Mouse (Mus musculus) yolk sac, embryonic 10.5 days (tissue): ENCODE results near the gene Stard5.

Source experiments
- DNase-seq: peaks from one replicate; pipeline ENCODE4 v3.0.0-alpha.2; 2017; ENCODE audit warnings: low spot score

The Stard5 gene

DNA sequence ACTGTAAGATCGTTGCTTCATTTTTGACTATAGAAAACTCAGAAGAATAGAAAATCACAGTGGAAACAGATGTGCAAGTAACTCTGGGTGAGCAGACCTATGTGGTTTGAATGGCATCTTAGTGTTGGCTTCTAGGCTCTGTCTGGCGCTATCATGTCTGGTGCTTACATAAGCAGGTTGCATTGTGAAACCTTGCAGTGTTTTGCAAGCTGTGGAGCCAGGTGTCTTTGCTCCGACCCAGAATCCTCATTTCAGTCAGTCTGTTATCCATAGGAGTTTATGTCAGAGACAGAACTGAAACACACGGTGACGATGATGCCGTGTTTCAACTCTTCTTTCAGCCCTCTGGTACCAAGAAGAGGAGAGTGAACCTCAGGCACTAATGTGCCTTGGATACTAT is 2.1 kb downstream of the Stard5 start:
- peak; percentile 32 for DNase-seq

DNA sequence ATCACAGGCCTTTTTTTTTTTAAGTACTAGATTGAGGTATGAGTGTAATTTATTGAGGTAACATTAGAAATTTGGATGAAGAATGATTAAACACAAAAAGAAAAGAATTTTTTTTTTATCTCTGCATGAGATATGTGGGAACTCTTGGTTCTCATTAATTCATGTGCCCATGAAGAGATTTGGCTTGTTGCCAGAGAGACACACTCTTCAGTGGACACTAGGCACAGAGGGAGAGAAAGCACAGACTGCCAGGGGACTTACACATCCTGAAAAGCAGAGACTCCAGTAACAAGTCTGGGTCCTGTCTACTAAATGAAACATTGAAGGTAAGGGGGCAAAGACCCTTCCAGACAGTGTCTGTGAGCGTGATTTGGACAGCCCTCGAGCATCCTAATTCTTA is 4.0 kb downstream of the Stard5 start:
- no peak for DNase-seq

DNA sequence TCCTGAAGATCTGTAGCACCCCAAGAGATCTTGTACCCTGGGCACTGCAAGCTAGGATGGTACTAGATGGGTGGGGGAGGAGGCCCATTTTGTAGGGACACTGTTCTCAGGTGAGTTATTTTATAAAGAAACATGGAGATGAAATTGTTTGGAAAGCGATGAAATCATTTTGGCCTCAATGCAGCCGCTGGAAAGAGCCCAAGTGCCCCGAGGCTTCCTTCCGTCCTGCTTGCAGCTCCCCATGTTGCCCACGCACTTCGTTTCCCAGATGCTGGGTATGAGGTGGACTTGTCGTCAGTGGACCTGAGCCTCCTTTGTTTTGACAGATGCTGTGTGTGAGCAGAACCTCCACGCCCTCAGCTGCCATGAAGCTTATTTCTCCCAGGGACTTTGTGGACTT is 4.7 kb downstream of the Stard5 start:
- no peak for DNase-seq

DNA sequence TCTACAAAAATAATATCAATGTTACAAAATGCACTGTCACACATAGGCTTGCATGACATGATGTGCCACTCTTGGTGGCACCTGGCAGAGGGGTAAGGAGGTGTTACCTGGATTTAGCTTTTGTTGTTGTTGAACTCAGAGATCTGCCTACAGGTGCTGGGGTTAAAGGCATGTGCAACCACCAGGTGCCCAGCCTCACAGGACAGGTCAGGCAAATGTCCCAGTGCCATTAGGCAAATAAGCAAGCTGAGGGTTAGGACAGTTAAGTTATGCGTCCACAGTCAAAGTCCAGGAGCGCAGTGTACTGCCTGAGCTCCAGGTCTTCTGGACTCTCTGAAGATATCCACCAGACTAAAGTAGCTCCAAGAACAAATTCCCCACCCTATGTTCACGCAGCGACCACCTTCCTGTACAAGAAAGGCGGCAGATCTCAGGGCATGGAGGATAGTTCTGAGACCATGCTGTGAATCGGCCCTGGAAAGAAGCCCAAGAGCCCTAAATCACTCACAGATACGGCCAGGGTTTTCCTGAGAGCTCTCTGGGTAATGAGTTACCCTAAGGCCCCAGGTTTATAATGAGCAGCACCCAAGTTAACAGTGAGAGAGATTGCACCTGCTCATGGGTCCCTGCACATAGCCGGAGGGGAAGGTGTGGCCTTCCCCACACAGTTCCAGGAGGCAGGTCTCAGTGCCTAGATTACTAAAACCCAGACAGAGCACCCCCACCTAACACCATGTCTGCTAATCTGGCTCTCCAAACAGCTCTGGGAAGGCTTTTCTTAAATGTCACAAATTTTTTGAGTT is 6.2 kb downstream of the Stard5 start:
- peak; percentile 24 for DNase-seq

DNA sequence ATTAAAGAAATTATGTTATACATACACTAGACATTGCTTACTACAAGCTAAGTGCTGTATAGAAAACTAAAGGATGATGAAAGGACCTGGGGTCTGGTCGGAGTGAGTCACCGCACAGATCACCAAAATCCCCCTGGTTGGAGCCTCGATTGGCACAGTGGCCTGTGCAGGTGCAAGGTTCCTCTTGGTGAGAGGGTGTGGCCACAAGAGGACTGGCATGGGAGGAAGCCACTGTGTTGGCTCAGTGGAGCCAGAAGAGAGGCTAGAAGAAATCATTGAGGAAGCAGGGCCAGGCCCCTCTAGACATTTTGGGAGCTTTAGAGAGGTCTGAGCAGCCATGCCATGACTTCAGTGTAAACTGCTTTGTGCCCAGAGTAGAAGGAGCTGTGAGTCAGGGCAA is 7.3 kb downstream of the Stard5 start:
- DNase-seq: no peak

DNA sequence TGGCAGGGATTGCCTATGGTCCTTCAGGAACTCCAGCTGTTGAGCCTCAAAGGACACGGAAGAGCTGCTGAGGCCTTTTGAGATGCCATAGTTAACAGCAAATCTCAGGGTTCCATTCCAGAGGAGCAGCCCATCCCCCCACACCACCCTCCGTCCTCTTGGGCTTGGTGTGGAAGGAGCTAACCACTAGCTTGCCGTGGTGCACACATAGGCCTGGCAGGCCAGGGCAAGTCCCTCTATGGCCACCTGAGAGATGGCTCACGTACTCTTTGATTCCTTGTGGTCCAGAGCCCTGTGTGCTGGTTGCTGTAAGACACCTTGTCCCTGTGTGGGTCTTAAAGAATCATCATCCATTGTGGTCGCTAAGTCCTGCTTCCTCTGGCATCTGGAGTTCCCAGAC is 8.8 kb downstream of the Stard5 start:
- no peak for DNase-seq

DNA sequence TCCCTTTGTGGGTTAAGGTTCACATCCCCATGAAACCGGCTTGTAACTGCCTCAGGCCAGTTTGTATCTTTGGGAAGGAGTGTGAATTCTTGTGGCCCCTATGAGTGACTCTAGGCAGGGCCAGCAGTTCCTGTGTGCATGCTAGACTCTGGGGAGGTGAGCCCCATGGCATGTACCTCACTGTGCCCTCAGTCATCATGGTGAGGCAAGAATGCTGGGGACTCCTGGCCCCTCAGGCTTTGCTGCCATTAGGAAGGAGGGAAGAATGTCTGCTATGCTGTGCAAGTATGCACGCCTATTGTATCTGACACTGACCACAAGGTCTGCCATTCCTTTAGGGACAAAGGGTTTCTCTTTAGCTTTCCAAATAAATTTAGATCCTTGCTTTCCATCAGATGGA is 9.4 kb downstream of the Stard5 start:
- DNase-seq: no peak

DNA sequence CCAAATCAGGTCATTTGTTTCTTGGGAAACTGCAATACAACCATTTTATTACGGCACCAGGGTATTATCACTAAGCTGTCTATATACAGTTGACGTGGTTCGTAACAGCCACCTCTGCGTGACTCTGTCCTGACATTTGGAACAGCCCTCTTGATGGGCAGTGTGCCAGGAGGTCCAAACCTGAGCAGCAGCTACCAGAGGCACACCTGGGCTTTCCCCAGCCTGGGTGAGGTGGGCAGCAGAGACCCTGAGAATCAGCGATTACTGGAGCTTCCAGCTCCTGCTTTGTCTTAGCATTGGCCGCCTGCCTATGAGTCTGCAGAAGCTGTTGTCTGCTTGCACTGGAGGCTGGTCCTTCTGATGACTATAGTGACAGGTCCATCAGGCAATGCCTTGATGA is 11.8 kb downstream of the Stard5 start:
- no peak for DNase-seq

DNA sequence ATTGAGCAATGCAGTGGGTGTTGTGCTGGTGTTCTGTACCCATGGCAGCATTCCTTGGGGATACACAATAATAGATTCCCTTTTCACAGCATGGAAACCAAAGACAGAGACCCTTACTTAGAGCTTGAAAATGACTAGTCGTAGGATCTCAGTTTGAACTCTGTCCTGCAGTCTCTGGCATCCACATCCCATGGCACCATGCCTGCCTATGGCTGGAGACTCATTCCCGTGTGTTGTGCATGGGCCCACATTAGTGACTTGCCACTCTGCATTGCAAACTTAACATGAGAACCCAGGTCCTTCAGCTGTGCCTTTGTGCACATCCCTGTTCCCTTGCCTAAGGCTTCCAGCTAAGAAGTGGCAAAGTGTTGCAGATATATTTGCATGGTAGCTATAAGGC is 13.0 kb downstream of the Stard5 start:
- no peak for DNase-seq

DNA sequence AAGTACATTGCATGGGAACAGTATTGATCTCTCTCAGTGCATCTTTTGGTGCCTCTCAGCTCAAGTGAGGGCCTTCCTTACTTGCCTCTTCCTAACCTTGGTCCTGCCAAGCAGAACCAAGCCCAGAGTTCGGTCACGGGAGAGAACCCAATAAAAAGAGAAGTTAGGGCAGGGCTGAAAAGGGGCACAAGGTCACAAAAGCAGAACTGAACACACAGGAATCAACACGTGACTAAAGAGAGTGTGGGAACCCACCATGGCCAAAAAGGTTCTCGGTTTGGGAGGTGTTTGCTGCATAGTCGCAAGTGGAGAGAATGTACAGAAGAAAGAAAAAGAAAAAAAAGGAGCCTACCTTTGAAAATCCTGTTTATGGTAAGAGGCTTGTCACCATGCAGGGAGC is 13.7 kb downstream of the Stard5 start:
- DNase-seq: no peak

DNA sequence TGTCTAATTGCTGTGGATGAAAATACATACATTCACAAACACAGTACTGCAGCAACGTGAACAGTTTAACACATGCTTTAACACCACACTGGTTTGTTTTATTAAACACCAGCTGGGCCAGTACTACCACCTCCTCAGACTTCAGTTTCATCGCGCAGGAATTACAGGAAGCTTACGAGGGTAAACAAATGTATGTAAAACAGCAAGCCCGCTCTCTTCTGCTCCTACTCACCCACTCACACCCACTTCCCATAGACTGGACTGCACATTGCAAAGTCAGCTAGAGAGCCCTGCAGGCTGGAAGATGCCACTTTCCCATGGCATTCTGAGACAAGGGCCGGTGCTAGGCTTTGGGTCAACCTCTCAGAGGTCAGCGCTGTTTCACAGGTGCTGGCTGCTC is 17.0 kb downstream of the Stard5 start:
- no peak for DNase-seq

DNA sequence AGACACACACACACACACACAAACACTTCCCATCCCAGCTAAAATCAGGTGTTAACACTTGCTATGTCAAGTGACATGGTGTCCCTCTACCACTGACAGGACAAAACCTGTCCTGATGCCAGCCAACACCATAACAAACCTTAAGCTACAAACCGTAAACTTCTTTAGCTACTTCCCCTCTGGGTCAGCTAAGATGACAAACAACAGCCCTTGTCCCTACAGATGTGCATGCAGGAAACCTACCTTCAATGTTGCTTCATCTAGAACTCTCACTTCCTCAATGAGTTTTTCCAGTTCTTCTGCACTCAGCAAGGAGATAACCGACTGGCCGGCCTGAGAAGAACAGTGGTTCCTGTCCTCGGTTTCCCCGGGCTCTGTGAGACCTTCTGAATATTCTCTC is 18.9 kb downstream of the Stard5 start:
- DNase-seq: no peak

DNA sequence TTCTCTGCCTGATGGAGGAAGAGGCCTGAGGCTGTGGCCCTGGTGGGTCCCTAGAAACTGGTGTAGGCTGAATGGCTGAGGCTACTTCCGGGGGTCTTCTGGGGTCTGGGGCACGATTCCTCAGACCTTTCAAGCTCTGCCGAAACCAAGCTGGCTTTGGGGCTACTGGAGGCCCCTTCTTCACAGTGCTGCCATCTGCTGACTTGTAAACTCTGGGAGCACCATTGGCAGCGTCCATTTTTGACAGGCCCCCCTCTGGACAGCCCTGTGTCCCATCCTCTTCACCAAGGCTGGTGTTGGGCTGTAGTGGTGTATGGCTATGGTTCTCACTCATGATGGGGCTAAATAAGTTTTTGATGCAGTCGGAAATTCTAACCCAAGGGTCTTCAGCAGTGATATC is 20.7 kb downstream of the Stard5 start:
- DNase-seq: no peak

DNA sequence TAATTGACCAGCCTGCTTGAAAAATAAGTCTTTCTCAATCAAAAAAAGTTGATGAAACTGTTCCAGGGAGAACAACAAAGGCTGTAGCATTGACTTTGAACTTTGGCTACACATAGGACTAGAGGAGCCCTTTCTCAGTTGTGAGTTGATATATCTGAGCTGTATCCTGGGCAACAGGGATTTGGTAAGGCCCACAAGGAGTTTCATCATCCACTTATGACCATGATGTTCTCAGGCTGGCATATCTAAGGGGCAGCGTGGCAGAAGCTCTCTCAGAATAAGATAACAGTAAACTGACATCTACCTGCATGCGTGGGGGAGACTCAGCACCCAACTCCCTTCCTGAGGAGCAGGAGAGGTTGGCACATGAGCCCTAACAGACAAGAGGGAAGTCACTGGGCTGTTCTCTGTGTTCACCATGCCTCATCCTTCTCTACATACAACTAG is 21.9 kb downstream of the Stard5 start:
- DNase-seq: no peak

DNA sequence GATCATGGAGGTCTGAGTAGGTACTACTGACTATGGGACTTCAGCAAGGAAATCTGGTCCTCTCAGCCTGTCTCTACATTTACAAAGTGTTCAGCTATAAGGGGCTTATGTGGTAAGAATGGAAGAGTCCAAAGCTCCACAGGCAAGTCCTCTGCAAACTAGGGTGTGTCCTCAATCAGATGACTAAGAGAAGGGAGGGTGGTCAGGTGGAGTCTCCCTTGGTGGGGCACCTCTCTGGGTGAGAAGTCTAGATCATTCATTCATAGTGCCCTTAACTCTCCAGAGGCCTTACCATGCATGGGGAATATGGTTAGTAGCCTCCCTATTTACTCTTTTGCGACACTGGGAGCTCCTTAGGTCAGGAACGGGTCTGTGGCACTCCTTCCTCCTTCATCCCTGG is 22.4 kb downstream of the Stard5 start:
- no peak for DNase-seq

DNA sequence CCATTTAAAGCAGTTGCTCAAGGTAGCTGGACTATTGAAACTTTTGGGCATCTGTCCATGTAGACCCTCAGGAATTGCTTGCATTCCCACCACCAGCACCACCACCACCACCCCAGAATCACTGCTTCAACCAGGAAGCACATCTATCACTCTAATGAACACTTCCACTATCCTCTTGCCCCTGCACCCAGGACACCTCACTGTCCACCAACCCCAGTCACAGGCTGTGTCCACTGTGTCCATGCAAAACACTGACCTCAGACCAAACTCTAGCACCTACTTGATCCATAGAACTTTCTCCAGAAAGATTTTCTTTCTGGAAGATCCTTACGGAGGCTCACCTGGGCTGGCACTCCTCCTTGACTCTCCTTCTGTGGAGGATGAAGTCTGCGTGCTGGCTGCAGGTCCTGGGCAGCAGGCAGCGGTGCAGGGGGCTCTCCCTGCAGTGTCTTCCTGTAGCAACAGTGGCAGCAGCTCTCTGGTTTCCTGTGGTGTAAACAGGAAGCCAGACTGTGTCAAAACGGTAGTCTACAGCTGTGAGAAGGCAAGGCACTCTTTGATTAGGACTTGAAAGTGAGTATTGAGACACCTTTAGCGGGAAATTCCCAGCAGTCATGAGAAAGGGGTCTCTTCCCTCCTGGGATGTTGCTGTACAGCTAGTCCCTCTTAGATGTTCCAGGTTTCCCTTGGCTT is 23.3 kb downstream of the Stard5 start:
- no peak for DNase-seq

DNA sequence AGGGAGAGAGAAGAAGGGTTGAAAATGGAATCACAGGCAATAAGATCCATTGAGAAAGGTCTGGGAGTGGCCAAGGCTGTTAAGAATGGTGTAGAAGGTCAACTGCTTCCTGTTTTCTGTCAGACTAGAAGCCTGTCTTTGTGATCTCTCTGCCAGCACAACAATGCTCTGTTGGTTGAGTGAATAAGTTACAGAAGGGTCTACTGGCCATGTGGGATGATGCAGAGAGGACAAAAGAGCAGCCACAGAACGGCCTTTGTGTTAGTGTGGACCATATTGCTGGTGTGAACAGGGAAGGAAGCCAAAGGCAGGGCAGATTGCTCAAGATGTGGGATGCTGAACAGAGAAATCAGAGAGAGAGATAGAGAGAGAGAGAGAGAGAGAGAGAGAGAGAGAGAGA is 27.0 kb downstream of the Stard5 start:
- DNase-seq: no peak

DNA sequence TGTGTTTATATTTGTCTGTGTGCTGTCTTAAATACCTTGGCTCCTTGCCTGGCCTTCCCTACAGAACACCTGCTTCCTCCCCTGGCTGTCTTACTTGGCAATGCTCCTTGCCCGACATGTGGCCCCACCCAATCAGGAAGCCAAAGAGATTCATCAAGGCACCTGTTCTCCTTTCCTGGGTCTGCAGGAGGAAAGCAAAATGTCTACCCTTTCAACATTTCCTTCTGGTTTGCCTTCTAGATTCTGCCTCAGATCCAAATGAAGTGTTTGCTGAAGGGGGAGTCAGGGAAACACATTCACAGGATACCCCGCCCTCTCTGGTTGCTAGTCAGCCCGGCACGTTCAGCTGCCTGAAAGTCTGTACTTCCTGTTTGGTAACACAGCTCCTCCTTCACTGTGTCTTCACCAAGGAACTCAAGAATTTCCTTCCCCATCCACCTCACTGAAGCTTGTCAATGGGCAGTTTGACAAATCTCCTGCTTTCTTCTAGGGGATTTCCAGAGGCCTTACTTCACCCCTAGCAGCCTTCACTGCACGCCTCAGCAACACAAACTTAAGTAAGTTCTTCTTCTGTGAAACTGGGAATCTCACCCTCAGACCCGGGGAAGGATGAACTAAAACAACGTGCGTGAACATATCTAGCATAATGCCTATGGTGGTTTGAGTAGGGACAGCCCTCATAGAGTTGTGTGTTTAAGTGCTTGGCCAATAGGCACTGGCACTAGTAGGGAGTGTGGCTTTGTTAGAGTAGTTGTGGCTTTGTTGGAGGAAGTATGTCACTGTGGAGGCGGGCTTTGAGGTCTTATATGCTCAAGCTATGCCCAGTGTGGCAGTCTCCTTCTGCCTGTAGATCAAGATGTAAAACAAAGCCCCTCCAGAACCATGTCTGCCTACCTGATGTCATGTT is 27.7 kb downstream of the Stard5 start:
- no peak for DNase-seq

DNA sequence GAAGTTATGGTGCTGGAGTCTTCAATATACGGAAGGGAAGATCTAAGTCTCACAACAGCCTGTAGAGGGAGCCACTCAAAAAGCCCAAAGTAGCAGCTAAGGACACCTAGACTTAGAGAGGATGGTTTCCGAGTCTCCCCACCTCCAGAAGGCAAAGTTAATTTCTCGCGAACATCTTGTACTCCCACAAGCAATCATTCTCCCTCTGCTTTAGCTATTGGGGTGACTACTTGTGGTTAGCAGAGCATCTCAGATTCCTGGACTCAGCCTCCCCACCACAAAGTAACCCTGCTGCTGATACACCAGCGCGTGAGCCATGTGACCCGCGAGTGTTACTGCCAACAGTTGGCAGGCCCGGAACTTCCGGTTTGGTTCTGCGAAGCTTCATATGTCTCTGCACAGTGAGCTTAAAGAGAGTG is 28.5 kb downstream of the Stard5 start:
- DNase-seq: no peak

DNA sequence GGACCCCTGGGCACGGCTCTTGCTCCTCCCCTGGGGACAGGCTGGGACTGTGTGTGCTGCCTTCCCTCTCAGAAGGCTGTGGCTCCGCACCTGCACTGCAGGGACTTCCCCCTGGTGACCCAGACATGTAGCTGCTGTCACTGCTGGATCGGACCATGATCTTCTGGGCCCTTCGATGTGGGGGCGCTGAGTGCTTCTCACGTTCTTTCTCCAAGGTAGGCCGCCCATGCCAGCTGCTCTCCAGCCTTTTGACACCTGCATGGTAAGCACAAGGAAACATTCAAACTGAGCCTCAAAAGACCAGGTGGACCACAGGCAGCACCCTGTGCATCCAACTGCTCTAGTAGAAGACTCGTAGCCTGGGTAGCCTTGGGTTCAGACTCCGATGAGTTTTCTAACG is 29.3 kb downstream of the Stard5 start:
- no peak for DNase-seq

DNA sequence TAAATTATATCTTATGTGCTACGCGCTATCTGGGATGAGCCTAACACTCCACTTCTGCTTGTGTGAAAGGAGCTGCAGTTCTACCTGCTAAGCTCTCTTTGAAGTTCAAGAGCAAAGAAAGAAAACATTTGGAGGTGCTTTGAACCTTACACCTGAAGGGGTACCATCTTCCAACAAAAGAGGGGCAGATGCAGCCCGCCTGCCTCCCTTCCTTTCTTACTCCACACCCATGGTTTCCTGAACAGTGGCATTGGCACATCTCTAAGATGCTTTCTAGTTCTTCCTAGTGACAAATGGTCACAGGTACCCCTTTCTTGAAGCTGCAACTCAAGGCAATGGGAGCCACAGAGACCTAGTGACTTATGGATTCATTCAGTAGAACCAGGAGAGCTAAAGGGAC is 30.0 kb downstream of the Stard5 start:
- DNase-seq: no peak

DNA sequence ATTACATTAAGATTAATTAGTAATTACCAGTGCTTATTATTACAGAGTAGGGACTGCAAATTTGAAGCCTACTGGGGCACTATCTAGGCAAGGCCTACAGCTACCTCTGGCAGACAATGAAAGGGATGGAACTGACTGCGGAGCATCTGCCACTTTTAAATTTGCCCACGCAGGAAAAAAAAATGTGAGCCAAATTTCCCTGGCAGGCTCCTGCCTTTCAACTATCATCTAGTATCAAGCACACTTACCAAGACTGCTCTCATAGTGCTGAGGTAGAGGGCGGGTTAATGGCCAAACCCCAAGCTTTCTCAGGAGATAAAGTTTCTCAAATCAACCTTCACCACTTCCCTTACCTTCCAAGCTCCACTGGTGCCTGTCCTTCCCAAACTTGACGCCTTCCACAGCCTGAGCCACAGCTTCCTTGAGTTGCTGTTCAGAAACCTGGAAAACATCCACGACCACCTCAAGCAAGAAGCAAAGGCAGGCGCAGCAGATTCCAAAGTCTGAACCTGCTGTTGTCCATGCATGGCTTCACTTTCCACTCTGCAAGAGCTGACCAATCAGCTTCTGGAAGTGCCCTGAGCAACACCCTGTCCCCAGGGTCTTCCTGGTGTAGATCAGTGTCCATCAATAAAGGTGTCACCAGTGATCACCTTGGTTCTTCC is 31.1 kb downstream of the Stard5 start:
- no peak for DNase-seq
